Mouse (Mus musculus) ES-Bruce4 (cell line): Measurements from ENCODE around the gene Syne1. TPM values are rescaled to one million over a fixed set of nuclear protein-coding genes. Genes with fewer than 3 reads are reported as not detected.

Experiments used
- H3K27ac ChIP-seq: 2 replicates; pipeline ENCODE4 v1.5.1; 2012; ENCODE audit warnings: low read length, inconsistent platforms; ENCODE audit not compliant: insufficient read depth
- H3K27me3 ChIP-seq: 2 replicates; pipeline ENCODE4 v1.6.1; 2012; ENCODE audit warnings: mild to moderate bottlenecking, low read length, inconsistent platforms; ENCODE audit not compliant: control insufficient read depth, poor library complexity, insufficient read depth, severe bottlenecking
- H3K36me3 ChIP-seq: 2 replicates; pipeline ENCODE4 v1.6.1; 2012; ENCODE audit warnings: inconsistent platforms, mild to moderate bottlenecking, low read length, moderate library complexity; ENCODE audit not compliant: control insufficient read depth, poor library complexity, insufficient read depth, severe bottlenecking
- H3K4me1 ChIP-seq: one replicate; pipeline ENCODE4 v1.8.1; 2011; ENCODE audit warnings: low read length; ENCODE audit not compliant: control insufficient read depth, insufficient read depth
- H3K4me3 ChIP-seq: 2 replicates; pipeline ENCODE4 v1.5.1; 2011; ENCODE audit warnings: low read depth, mild to moderate bottlenecking, low read length
- H3K9ac ChIP-seq: 2 replicates; pipeline ENCODE4 v1.6.1; 2012; ENCODE audit warnings: low read depth, mild to moderate bottlenecking, inconsistent platforms; ENCODE audit not compliant: poor library complexity, severe bottlenecking
- H3K9me3 ChIP-seq: replicated peaks from 2 replicates; pipeline ENCODE4 v1.6.1; 2012; ENCODE audit warnings: mild to moderate bottlenecking, low read length, inconsistent platforms; ENCODE audit not compliant: control insufficient read depth, poor library complexity, insufficient read depth, severe bottlenecking
- CTCF ChIP-seq: IDR thresholded peaks from one replicate; pipeline ENCODE4 v1.8.1; 2011; ENCODE audit warnings: low read depth, low read length
- EP300 ChIP-seq: IDR thresholded peaks from 2 replicates; pipeline ENCODE4 v1.6.1; 2011; ENCODE audit warnings: low read depth, low read length; ENCODE audit not compliant: insufficient read depth
- POLR2A ChIP-seq: IDR thresholded peaks from one replicate; pipeline ENCODE4 v1.8.1; 2011; ENCODE audit warnings: low read length; ENCODE audit not compliant: insufficient read depth
- polyA plus RNA-seq: library from polyadenylated mRNA; stranded (reverse); fragments of >200 nt; gene quantifications from 2 replicates; pipeline ENCODE4 v1.2.4, GENCODE M21; 2011; ENCODE audit warnings: low read depth; ENCODE audit not compliant: missing spikeins, insufficient read depth, insufficient read length

The Syne1 gene
- polyA plus RNA-seq, 1 experiment: 3.2 TPM

GRCm38 (mm10) chr10:5068676-5069265 lies 482.5 kb downstream of the Syne1 start, which contains the start of gene Gm10097:
Gene Gm10097, plus strand, starts transcription at chr10:5069192.
- TF ChIP-seq EP300 (no peak), CTCF (no peak), POLR2A (no peak)
- Histone ChIP-seq H3K9ac (no peak within 1 kb of the TSS), H3K9me3 (0 out of 2 replicates have a peak, but pooled peaks cover 6% of the 10 kb centered on the region), H3K27me3 (no peaks in the 10 kb centered on the region), H3K4me3 (no peak within 1 kb of the TSS), H3K27ac (no peak within 1 kb of the TSS), H3K36me3 (no peaks in the 10 kb centered on the region), H3K4me1 (no peaks in the 10 kb centered on the region)

GRCm38 (mm10) chr10:5067113-5067512 lies 484.2 kb downstream of the Syne1 start:
- H3K9ac ChIP-seq: no peak overlapping the region
- H3K27me3 ChIP-seq: no peaks in the 10 kb centered on the region
- H3K4me3 ChIP-seq: no peak overlapping the region
- H3K4me1 ChIP-seq: no peaks in the 10 kb centered on the region
- H3K36me3 ChIP-seq: no peaks in the 10 kb centered on the region
- H3K9me3 ChIP-seq: no peaks in the 10 kb centered on the region
- TF ChIP-seq POLR2A: no peak
- TF ChIP-seq EP300: no peak
- no peak for TF ChIP-seq CTCF
- no peak overlapping the region for H3K27ac ChIP-seq

- no peak overlapping the region for H3K9ac ChIP-seq
- no peak for TF ChIP-seq POLR2A
- TF ChIP-seq CTCF: no peak
- TF ChIP-seq EP300: no peak
- H3K27ac ChIP-seq: no peak overlapping the region
- no peaks in the 10 kb centered on the region for H3K4me1 ChIP-seq
- no peaks in the 10 kb centered on the region for H3K9me3 ChIP-seq
- no peaks in the 10 kb centered on the region for H3K36me3 ChIP-seq
- H3K27me3 ChIP-seq: no peaks in the 10 kb centered on the region
- no peak overlapping the region for H3K4me3 ChIP-seq
Observed at GRCm38 (mm10) chr10:5059983-5060382, 491.3 kb downstream of the Syne1 start.

- Histone ChIP-seq H3K4me3 (no peak overlapping the region), H3K27me3 (no peaks in the 10 kb centered on the region), H3K9ac (no peak overlapping the region), H3K9me3 (no peaks in the 10 kb centered on the region), H3K4me1 (no peaks in the 10 kb centered on the region), H3K27ac (no peak overlapping the region), H3K36me3 (no peaks in the 10 kb centered on the region)
- TF ChIP-seq CTCF: no peak
- no peak for TF ChIP-seq EP300
- TF ChIP-seq POLR2A: no peak
Observed at GRCm38 (mm10) chr10:5058876-5059275, 492.4 kb downstream of the Syne1 start.

- H3K27ac ChIP-seq: no peak overlapping the region
- no peaks in the 10 kb centered on the region for H3K9me3 ChIP-seq
- H3K36me3 ChIP-seq: no peaks in the 10 kb centered on the region
- H3K4me3 ChIP-seq: no peak overlapping the region
- no peaks in the 10 kb centered on the region for H3K4me1 ChIP-seq
- H3K27me3 ChIP-seq: no peaks in the 10 kb centered on the region
- no peak overlapping the region for H3K9ac ChIP-seq
- no peak for TF ChIP-seq POLR2A
- TF ChIP-seq EP300: no peak
- no peak for TF ChIP-seq CTCF
Observed at GRCm38 (mm10) chr10:5057661-5058060, 493.6 kb downstream of the Syne1 start.

- no peak for TF ChIP-seq POLR2A
- no peak for TF ChIP-seq EP300
- TF ChIP-seq CTCF: no peak
- Histone ChIP-seq H3K36me3 (no peaks in the 10 kb centered on the region), H3K4me1 (no peaks in the 10 kb centered on the region), H3K4me3 (no peak overlapping the region), H3K9me3 (no peaks in the 10 kb centered on the region), H3K27ac (no peak overlapping the region), H3K27me3 (no peaks in the 10 kb centered on the region), H3K9ac (no peak overlapping the region)
Observed at GRCm38 (mm10) chr10:5056940-5057339, 494.3 kb downstream of the Syne1 start.
